8 mouse cellular contexts compared by ENCODE assay signal in genomic region chr14:32513336-32514032, GRCm38 (mm10). TPM values are rescaled to one million over a fixed set of nuclear protein-coding genes. Genes with fewer than 3 reads are reported as not detected.
A peak's percentile ranks its signal among the peaks of the same experiment; 100 is the strongest.
DNase-seq lines count a peak whose midpoint lies in the region; ATAC-seq and TF ChIP-seq lines count a peak whose summit lies in the region.

Gene Ercc6, plus strand, starts transcription at chr14:32513521.

- peak; percentile 98 for DNase-seq in A20 (ENCODE audit: low read depth, low spot score)
- peak; percentile 85 for DNase-seq in liver, adult 2 months (ENCODE audit: extremely low read depth, low read depth, low spot score)
- peak; percentile 96 for DNase-seq in splenic B cell, adult 2 months (ENCODE audit: low read depth, low spot score)

- peak; percentile 77; the same call in 1 of the 2 replicates for TF ChIP-seq POLR2A in bone marrow macrophage, adult 2 months (IDR thresholded peaks at IDR 0.05; ENCODE audit: borderline replicate concordance, low read depth, low read length)
- peak; percentile 97 for TF ChIP-seq POLR2A in embryonic fibroblast, embryonic 13.5 days (IDR thresholded peaks at IDR 0.05; ENCODE audit: low read depth, low read length)
- TF ChIP-seq POLR2A in liver, adult 2 months (IDR thresholded peaks at IDR 0.05; ENCODE audit: extremely low read depth, insufficient read depth, low read length) = peak; percentile 65; the same call in 1 of the 2 replicates
- TF ChIP-seq POLR2A in myocyte (IDR thresholded peaks at IDR 0.05; ENCODE audit: insufficient read length, low read depth) = peak; percentile 94

- peak within 1 kb of the TSS; percentile 80 for H3K9ac ChIP-seq in heart, embryonic 11.5 days (ENCODE audit: low read depth, low read length)
- peak within 1 kb of the TSS; percentile 68 for H3K9ac ChIP-seq in kidney, embryonic 16.5 days (replicated peaks; ENCODE audit: low read length)
- peak within 1 kb of the TSS; percentile 84 for H3K9ac ChIP-seq in liver, adult 2 months (ENCODE audit: low read depth, low read length)

- H3K4me2 ChIP-seq in heart, embryonic 11.5 days = peak within 1 kb of the TSS; percentile 59
- peak within 1 kb of the TSS; percentile 80 for H3K4me2 ChIP-seq in kidney, embryonic 16.5 days (replicated peaks; ENCODE audit: low read depth, low read length)
- H3K4me2 ChIP-seq in myocyte (ENCODE audit: low read depth) = peak within 1 kb of the TSS; percentile 91

- H3K9me3 ChIP-seq in heart, embryonic 11.5 days (replicated peaks; ENCODE audit: control insufficient read depth, low read length) = no peaks in the 10 kb centered on the region
- no peaks in the 10 kb centered on the region for H3K9me3 ChIP-seq in kidney, embryonic 16.5 days (ENCODE audit: low read length)

- H3K4me3 ChIP-seq in bone marrow macrophage, adult 2 months (ENCODE audit: insufficient read depth, low read length) = peak within 1 kb of the TSS; percentile 88
- H3K4me3 ChIP-seq in embryonic fibroblast, embryonic 13.5 days (ENCODE audit: insufficient read depth, low read length) = peak within 1 kb of the TSS; percentile 76
- peak within 1 kb of the TSS; percentile 87 for H3K4me3 ChIP-seq in heart, embryonic 11.5 days (ENCODE audit: low read depth, low read length)
- H3K4me3 ChIP-seq in kidney, embryonic 16.5 days (ENCODE audit: low read length) = peak within 1 kb of the TSS; percentile 87
- H3K4me3 ChIP-seq in liver, adult 2 months (ENCODE audit: insufficient read depth, low read depth, low read length) = peak within 1 kb of the TSS; percentile 76
- peak within 1 kb of the TSS; percentile 75 for H3K4me3 ChIP-seq in myocyte

- no peaks in the 10 kb centered on the region for H3K27me3 ChIP-seq in heart, embryonic 11.5 days (ENCODE audit: control insufficient read depth, insufficient read depth, low read length)
- no peaks in the 10 kb centered on the region for H3K27me3 ChIP-seq in kidney, embryonic 16.5 days (ENCODE audit: insufficient read depth, low read length)
- no peaks in the 10 kb centered on the region for H3K27me3 ChIP-seq in liver, adult 2 months (ENCODE audit: control insufficient read depth, insufficient read depth, low read length)
- no peaks in the 10 kb centered on the region for H3K27me3 ChIP-seq in myocyte (ENCODE audit: control insufficient read depth, insufficient read depth, insufficient read length)
- H3K27me3 ChIP-seq in splenic B cell, adult 2 months (ENCODE audit: control insufficient read depth, insufficient read depth, low read length, poor library complexity, severe bottlenecking) = no peaks in the 10 kb centered on the region

- no peak for TF ChIP-seq CTCF in bone marrow macrophage, adult 2 months (IDR thresholded peaks at IDR 0.05; ENCODE audit: low read depth, low read length)
- TF ChIP-seq CTCF in embryonic fibroblast, embryonic 13.5 days (IDR thresholded peaks at IDR 0.05; ENCODE audit: borderline replicate concordance, insufficient read depth, low read length) = no peak
- TF ChIP-seq CTCF in liver, adult 2 months (IDR thresholded peaks at IDR 0.05; ENCODE audit: low read depth, low read length) = no peak

- peaks cover 8% of the 10 kb centered on the region; the same call in 1 of the 2 replicates for H3K36me3 ChIP-seq in heart, embryonic 11.5 days (ENCODE audit: control insufficient read depth, insufficient read depth, low read length)
- peaks cover 12% of the 10 kb centered on the region for H3K36me3 ChIP-seq in kidney, embryonic 16.5 days (ENCODE audit: insufficient read depth, low read length)
- peaks cover 8% of the 10 kb centered on the region; the same call in 1 of the 2 replicates for H3K36me3 ChIP-seq in liver, adult 2 months (ENCODE audit: control insufficient read depth, insufficient read depth, low read length)
- peaks cover 12% of the 10 kb centered on the region for H3K36me3 ChIP-seq in myocyte (ENCODE audit: control insufficient read depth, insufficient read depth)
- H3K36me3 ChIP-seq in splenic B cell, adult 2 months (ENCODE audit: control insufficient read depth, insufficient read depth, low read length, poor library complexity, severe bottlenecking) = no peaks in the 10 kb centered on the region

- ATAC-seq in heart, embryonic 11.5 days (replicated peaks; ENCODE audit: insufficient number of reproducible peaks, low FRiP score, low TSS enrichment) = peak; percentile 90
- peak; percentile 97 for ATAC-seq in kidney, embryonic 16.5 days (ENCODE audit: low FRiP score, low TSS enrichment)

- peaks cover 43% of the 10 kb centered on the region for H3K4me1 ChIP-seq in bone marrow macrophage, adult 2 months (ENCODE audit: control insufficient read depth, insufficient read depth, low read length)
- H3K4me1 ChIP-seq in embryonic fibroblast, embryonic 13.5 days (ENCODE audit: control insufficient read depth, insufficient read depth, low read length) = peaks cover 6% of the 10 kb centered on the region; the same call in 1 of the 2 replicates
- H3K4me1 ChIP-seq in heart, embryonic 11.5 days (ENCODE audit: control insufficient read depth, insufficient read depth, low read length) = peaks cover 7% of the 10 kb centered on the region; the same call in 1 of the 2 replicates
- peaks cover 14% of the 10 kb centered on the region for H3K4me1 ChIP-seq in kidney, embryonic 16.5 days (ENCODE audit: insufficient read depth, low read length)
- H3K4me1 ChIP-seq in liver, adult 2 months (ENCODE audit: control insufficient read depth, insufficient read depth, low read length) = peaks cover 2% of the 10 kb centered on the region

- under 1% methylated on average over 62 of the region's 62 CpGs for WGBS in heart, embryonic 11.5 days (ENCODE audit: insufficient replicate concordance)
- WGBS in kidney, embryonic 16.5 days = under 1% methylated on average over 62 of the region's 62 CpGs
- under 1% methylated on average over 62 of the region's 62 CpGs for WGBS in liver, adult 2 months

- peak within 1 kb of the TSS; percentile 10 for H3K27ac ChIP-seq in bone marrow macrophage, adult 2 months (ENCODE audit: insufficient read depth, low read depth, low read length)
- peak within 1 kb of the TSS; percentile 32; the same call in 1 of the 2 replicates for H3K27ac ChIP-seq in embryonic fibroblast, embryonic 13.5 days (ENCODE audit: insufficient read depth, low read length)
- H3K27ac ChIP-seq in heart, embryonic 11.5 days (ENCODE audit: low read depth, low read length) = peak within 1 kb of the TSS; percentile 69; the same call in 1 of the 2 replicates
- H3K27ac ChIP-seq in kidney, embryonic 16.5 days (ENCODE audit: low read length) = peak within 1 kb of the TSS; percentile 41
- H3K27ac ChIP-seq in liver, adult 2 months (replicated peaks; ENCODE audit: insufficient read depth, low read depth, low read length) = peak within 1 kb of the TSS; percentile 70

- H3K79me2 ChIP-seq in liver, adult 2 months (ENCODE audit: control insufficient read depth, insufficient read depth, low read length) = peaks cover 15% of the 10 kb centered on the region; the same call in 1 of the 2 replicates
- peaks cover 32% of the 10 kb centered on the region for H3K79me2 ChIP-seq in myocyte (ENCODE audit: control insufficient read depth, insufficient read depth)

- peak within 1 kb of the TSS; percentile 3 for H3ac ChIP-seq in myocyte (ENCODE audit: control insufficient read depth, insufficient read length)

TF ChIP-seq in myocyte, 11 proteins besides CTCF, POLR2A, EP300 and RAD21:
- peak; percentile 30 for TF ChIP-seq USF1 (IDR thresholded peaks at IDR 0.05; ENCODE audit: low read depth)
- TF ChIP-seq MYOG (IDR thresholded peaks at IDR 0.05; ENCODE audit: control insufficient read depth in 1 of 3, insufficient read depth in 1 of 3, insufficient read length in 2 of 3, low read depth in 2 of 3) = no peak
- TF ChIP-seq REST (IDR thresholded peaks at IDR 0.05; ENCODE audit: insufficient read depth, insufficient read length) = no peak
- no peak for TF ChIP-seq TCF3 (IDR thresholded peaks at IDR 0.05; ENCODE audit: insufficient read length, low read depth)
- peak; percentile 94 for TF ChIP-seq MAX (IDR thresholded peaks at IDR 0.05; ENCODE audit: low read depth)
- TF ChIP-seq MYOD1 (IDR thresholded peaks at IDR 0.05; ENCODE audit: control insufficient read depth in 1 of 3, insufficient read length in 2 of 3, low read depth in 2 of 3) = no peak
- no peak for TF ChIP-seq CEBPB (IDR thresholded peaks at IDR 0.05; ENCODE audit: insufficient read depth, poor library complexity, severe bottlenecking)
- TF ChIP-seq SRF (IDR thresholded peaks at IDR 0.05; ENCODE audit: control insufficient read depth, insufficient read length, low read depth) = peak; percentile 25
- TF ChIP-seq POLR2AphosphoS2 (IDR thresholded peaks at IDR 0.05; ENCODE audit: insufficient read length, low read depth) = peak; percentile 89
TF ChIP-seq in myocyte: peak in this region for 4.

RNA-seq across cellular contexts. Expression of gene Ercc6, which starts in this region (rescaled TPM):
- polyA plus RNA-seq in bone marrow macrophage, adult 2 months (2012; ENCODE audit: insufficient read depth, insufficient read length, missing spikeins) = 5.9 and 6.1 TPM in 2 replicates
- 18.4 and 22.6 TPM in 2 replicates for polyA plus RNA-seq in embryonic fibroblast, embryonic 13.5 days (2011; ENCODE audit: insufficient read length, low read depth, missing spikeins)
- polyA plus RNA-seq in heart, embryonic 11.5 days (2014; fragmentation: Nextera tagmentation; extraction: Ambion mirVana) = 14.7 and 17.3 TPM in 2 replicates
- 17.7 and 20.3 TPM in 2 replicates for polyA plus RNA-seq in kidney, embryonic 16.5 days (2015; fragmentation: Nextera tagmentation; extraction: Ambion mirVana)
- 6.9 and 11.2 TPM in 2 replicates for total RNA-seq in liver, adult 2 months (2014; rRNA removed)
- 2.0 and 2.8 TPM in 2 replicates for polyA plus RNA-seq in liver, adult 2 months (2012; rRNA removed)
- polyA plus RNA-seq in myocyte (2012; fragmentation: generic; extraction: Trizol) = 2.1 TPM

Comparison
In these comparisons a context has a peak if more than half of its experiments do, and no peak if none do; other contexts are left out.
1. Peak in every context shown above with its lines: DNase-seq, ATAC-seq, H3K4me3 ChIP-seq and H3K27ac ChIP-seq.
2. H3K27ac ChIP-seq: peak in every context shown above with its lines; median percentile 70 in liver, adult 2 months; 69 in heart, embryonic 11.5 days; 41 in kidney, embryonic 16.5 days; 32 in embryonic fibroblast, embryonic 13.5 days; 10 in bone marrow macrophage, adult 2 months.